Mouse (Mus musculus) kidney, embryonic 14.5 days (tissue): ENCODE data around the gene Atl3. TPM values are rescaled to one million over a fixed set of nuclear protein-coding genes. Genes with fewer than 3 reads are reported as not detected.
A peak's percentile ranks its signal among the peaks of the same experiment; 100 is the strongest.

Source experiments
- ATAC-seq: fragments of 200-750 bp; cut with Nextera tagmentation; 2 replicates; pipeline ENCODE4 v1.8.0; 2017; ENCODE audit warnings: moderate number of reproducible peaks, mild to moderate bottlenecking, moderate TSS enrichment, moderate library complexity; ENCODE audit not compliant: low FRiP score, low TSS enrichment
- H3K27ac ChIP-seq: fragments of 300-500 bp; sonication (generic); 2 replicates; pipeline ENCODE4 v1.5.1; 2014; ENCODE audit warnings: low read depth, mild to moderate bottlenecking, low read length, moderate library complexity, mixed read lengths
- H3K27me3 ChIP-seq: fragments of 300-500 bp; sonication (generic); 2 replicates; pipeline ENCODE4 v1.6.1; 2014; ENCODE audit warnings: mild to moderate bottlenecking, low read length; ENCODE audit not compliant: control insufficient read depth, insufficient read depth
- H3K36me3 ChIP-seq: fragments of 300-500 bp; sonication (generic); 2 replicates; pipeline ENCODE4 v1.6.1; 2014; ENCODE audit warnings: low read length, mixed read lengths; ENCODE audit not compliant: control insufficient read depth, insufficient read depth
- H3K4me1 ChIP-seq: fragments of 300-500 bp; sonication (generic); 2 replicates; pipeline ENCODE4 v1.6.1; 2014; ENCODE audit warnings: low read length, mixed read lengths; ENCODE audit not compliant: control insufficient read depth, insufficient read depth
- H3K4me2 ChIP-seq: fragments of 300-500 bp; sonication (generic); replicated peaks from 2 replicates; pipeline ENCODE4 v1.6.1; 2014; ENCODE audit warnings: low read depth, mild to moderate bottlenecking, low read length
- H3K4me3 ChIP-seq: fragments of 300-500 bp; sonication (generic); 2 replicates; pipeline ENCODE4 v1.5.1; 2014; ENCODE audit warnings: mild to moderate bottlenecking, low read length
- H3K9ac ChIP-seq: fragments of 300-500 bp; sonication (generic); 2 replicates; pipeline ENCODE4 v1.6.1; 2014; ENCODE audit warnings: low read depth, mild to moderate bottlenecking, low read length, moderate library complexity
- H3K9me3 ChIP-seq: fragments of 300-500 bp; sonication (generic); 2 replicates; pipeline ENCODE4 v1.6.1; 2016; ENCODE audit warnings: low read length; ENCODE audit not compliant: control insufficient read depth
- whole genome bisulfite sequencing: fragments of 180-500 bp; shearing (Covaris S2); extraction: QIAGEN DNeasy Blood & Tissue Kit; methylation state at CpG from one replicate; pipeline ENCODE4 v1.1.7; 2014; 5-methylcytosine and 5-hydroxymethylcytosine counted together
- polyA plus RNA-seq: library from polyadenylated mRNA; unstranded; fragments of >200 nt; fragmentation: Nextera tagmentation; extraction: Ambion mirVana; gene quantifications from 2 replicates; pipeline ENCODE4 v1.2.1, GENCODE M21; 2014

Atl3 gene
- polyA plus RNA-seq, 1 experiment from 2014 or later: 17.7 TPM

DNA sequence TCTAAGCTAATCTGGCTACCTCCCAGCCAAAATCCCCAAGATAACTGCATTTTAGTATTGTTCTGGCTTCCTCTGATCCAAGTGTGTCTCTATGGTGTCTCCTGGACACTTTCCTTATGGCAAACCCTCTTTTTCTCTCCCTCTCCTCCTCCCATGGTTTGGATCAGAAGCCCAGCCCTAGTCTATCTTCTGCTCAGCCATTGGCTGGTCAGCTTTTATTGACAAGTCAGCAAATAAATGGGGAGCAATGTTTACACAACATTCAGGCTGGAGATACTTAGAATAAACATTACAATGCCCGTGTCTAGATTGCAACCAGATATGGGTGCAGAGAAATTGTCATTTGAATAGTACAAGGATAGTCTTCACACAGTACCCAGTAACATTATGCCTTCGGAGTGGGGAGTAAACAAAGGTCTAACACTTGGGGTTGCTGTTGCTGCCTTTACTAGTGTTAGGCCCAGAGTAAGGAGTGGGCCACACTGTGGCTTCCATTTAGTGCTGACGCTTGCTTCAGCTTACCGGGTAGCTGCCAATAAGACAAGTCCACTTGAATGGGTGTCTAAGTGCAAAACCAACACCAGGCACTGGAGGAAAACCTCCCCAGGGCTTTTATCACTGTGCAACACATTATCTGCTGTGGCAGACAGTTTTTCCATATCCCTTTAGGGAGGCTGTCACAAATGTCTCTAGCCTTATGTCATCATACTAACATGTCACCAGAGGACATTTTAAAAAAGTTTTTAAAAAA lies 57.9 kb downstream of the Atl3 start:
- H3K36me3 ChIP-seq: no peaks in the 10 kb centered on the region
- WGBS: 68% methylated on average over 4 of the region's 4 CpGs
- H3K9ac ChIP-seq: no peak overlapping the region
- no peak overlapping the region for H3K4me2 ChIP-seq
- no peaks in the 10 kb centered on the region for H3K27me3 ChIP-seq
- H3K4me3 ChIP-seq: no peak overlapping the region
- no peaks in the 10 kb centered on the region for H3K9me3 ChIP-seq
- H3K27ac ChIP-seq: no peak overlapping the region
- no peaks in the 10 kb centered on the region for H3K4me1 ChIP-seq
- no peak for ATAC-seq

DNA sequence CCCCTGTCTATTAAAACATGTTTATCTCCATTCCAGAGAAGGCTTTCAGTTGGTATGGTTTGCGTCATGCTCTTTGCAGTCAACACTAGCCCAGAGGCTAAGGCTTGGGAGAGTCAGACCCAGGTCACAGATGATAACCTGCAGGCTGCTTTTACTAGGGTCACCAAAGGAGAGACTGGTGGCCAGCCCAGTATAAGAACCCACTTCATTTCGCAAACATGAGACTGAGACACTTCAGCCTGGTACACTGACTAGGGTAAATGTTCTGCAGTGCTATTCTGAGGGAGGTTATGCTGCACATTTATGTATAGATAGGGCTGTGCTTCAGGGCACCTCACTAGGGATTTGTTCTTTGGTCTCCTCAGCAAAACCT lies 58.4 kb downstream of the Atl3 start:
- whole genome bisulfite sequencing: 83% methylated on average over 2 of the region's 2 CpGs
- Histone ChIP-seq H3K4me1 (no peaks in the 10 kb centered on the region), H3K9me3 (no peaks in the 10 kb centered on the region), H3K4me2 (no peak overlapping the region), H3K36me3 (no peaks in the 10 kb centered on the region), H3K9ac (no peak overlapping the region), H3K27ac (no peak overlapping the region), H3K4me3 (no peak overlapping the region), H3K27me3 (no peaks in the 10 kb centered on the region)
- ATAC-seq: no peak

- no peak overlapping the region for H3K4me2 ChIP-seq
- no peaks in the 10 kb centered on the region for H3K27me3 ChIP-seq
- H3K9me3 ChIP-seq: no peaks in the 10 kb centered on the region
- H3K36me3 ChIP-seq: no peaks in the 10 kb centered on the region
- ATAC-seq: no peak
- no peak overlapping the region for H3K4me3 ChIP-seq
- no peak overlapping the region for H3K27ac ChIP-seq
- H3K4me1 ChIP-seq: peaks cover 3% of the 10 kb centered on the region; the same call in 1 of the 2 replicates
- no peak overlapping the region for H3K9ac ChIP-seq
Observed at GRCm38 (mm10) chr19:7553441-7553840, 59.6 kb downstream of the Atl3 start.

- ATAC-seq: no peak
- Histone ChIP-seq H3K27me3 (no peaks in the 10 kb centered on the region), H3K4me3 (no peak overlapping the region), H3K27ac (no peak overlapping the region), H3K4me1 (peaks cover 3% of the 10 kb centered on the region; the same call in 1 of the 2 replicates), H3K9me3 (no peaks in the 10 kb centered on the region), H3K36me3 (no peaks in the 10 kb centered on the region), H3K9ac (no peak overlapping the region), H3K4me2 (no peak overlapping the region)
- 78% methylated on average over 4 of the region's 4 CpGs for WGBS
Observed at GRCm38 (mm10) chr19:7554881-7555280, 61.0 kb downstream of the Atl3 start.

GRCm38 (mm10) chr19:7556641-7557040 lies 62.8 kb downstream of the Atl3 start:
- Histone ChIP-seq H3K9me3 (no peaks in the 10 kb centered on the region), H3K27ac (no peak overlapping the region), H3K4me1 (peaks cover 3% of the 10 kb centered on the region; the same call in 1 of the 2 replicates), H3K4me3 (no peak overlapping the region), H3K9ac (no peak overlapping the region), H3K4me2 (no peak overlapping the region), H3K27me3 (no peaks in the 10 kb centered on the region), H3K36me3 (no peaks in the 10 kb centered on the region)
- 96% methylated on average over 1 of the region's 1 CpGs for WGBS
- no peak for ATAC-seq

GRCm38 (mm10) chr19:7557328-7557822 lies 63.5 kb downstream of the Atl3 start, which contains the start of gene Pla2g16:
Pla2g16 (plus strand) TSS chr19:7557459.
- peak; percentile 84 for ATAC-seq

DNA sequence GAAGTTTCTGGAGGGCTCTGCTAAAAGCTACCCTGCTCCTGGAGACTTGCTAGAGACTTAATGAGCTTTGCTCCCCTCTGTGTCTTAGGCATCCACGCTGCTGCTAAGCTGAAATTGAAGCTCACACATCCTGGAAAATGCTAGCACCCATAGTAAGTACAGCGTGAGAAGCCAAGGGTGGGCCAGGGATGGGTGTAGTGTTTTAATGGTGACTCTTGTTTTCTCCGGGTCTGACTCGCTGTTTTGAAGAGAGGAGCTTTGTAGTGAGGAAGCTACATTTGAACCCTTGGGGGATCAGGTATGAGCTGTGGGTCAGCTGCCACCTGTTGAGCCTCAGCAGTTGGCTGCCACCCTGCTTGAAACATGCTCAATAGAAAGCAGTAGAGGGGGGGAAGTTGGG lies 64.0 kb downstream of the Atl3 start:
- WGBS: 9% methylated on average over 4 of the region's 4 CpGs

More at GRCm38 (mm10) chr19:7557328-7557822, 63.5 kb downstream of the Atl3 start, which contains the start of gene Pla2g16:
- H3K36me3 ChIP-seq: no peaks in the 10 kb centered on the region
- peaks cover 3% of the 10 kb centered on the region; the same call in 1 of the 2 replicates for H3K4me1 ChIP-seq
- H3K9ac ChIP-seq: peak within 1 kb of the TSS; percentile 52
- H3K27ac ChIP-seq: no peak within 1 kb of the TSS
- no peaks in the 10 kb centered on the region for H3K27me3 ChIP-seq
- H3K4me3 ChIP-seq: peak within 1 kb of the TSS; percentile 51
- H3K4me2 ChIP-seq: peak within 1 kb of the TSS; percentile 78
- H3K9me3 ChIP-seq: no peaks in the 10 kb centered on the region
- under 1% methylated on average over 27 of the region's 27 CpGs for WGBS

GRCm38 (mm10) chr19:7558675-7559074 lies 64.8 kb downstream of the Atl3 start:
- ATAC-seq: no peak
- no peaks in the 10 kb centered on the region for H3K36me3 ChIP-seq
- 75% methylated on average over 4 of the region's 4 CpGs for WGBS
- no peak overlapping the region for H3K4me2 ChIP-seq
- H3K9ac ChIP-seq: no peak overlapping the region
- peaks cover 3% of the 10 kb centered on the region; the same call in 1 of the 2 replicates for H3K4me1 ChIP-seq
- H3K9me3 ChIP-seq: no peaks in the 10 kb centered on the region
- H3K27me3 ChIP-seq: no peaks in the 10 kb centered on the region
- no peak overlapping the region for H3K27ac ChIP-seq
- no peak overlapping the region for H3K4me3 ChIP-seq

More for the DNA sequence above, 64.0 kb downstream of the Atl3 start:
- H3K4me3 ChIP-seq: peak overlapping the region; percentile 51
- H3K4me1 ChIP-seq: peaks cover 3% of the 10 kb centered on the region; the same call in 1 of the 2 replicates
- no peak overlapping the region for H3K27ac ChIP-seq
- H3K9me3 ChIP-seq: no peaks in the 10 kb centered on the region
- ATAC-seq: peak; percentile 7; the same call in 1 of the 2 replicates
- no peaks in the 10 kb centered on the region for H3K27me3 ChIP-seq
- peak overlapping the region; percentile 52 for H3K9ac ChIP-seq
- peak overlapping the region; percentile 78 for H3K4me2 ChIP-seq
- H3K36me3 ChIP-seq: no peaks in the 10 kb centered on the region

GRCm38 (mm10) chr19:7559986-7560385 lies 66.1 kb downstream of the Atl3 start:
- Histone ChIP-seq H3K36me3 (no peaks in the 10 kb centered on the region), H3K27me3 (no peaks in the 10 kb centered on the region), H3K4me2 (no peak overlapping the region), H3K4me1 (peaks cover 3% of the 10 kb centered on the region; the same call in 1 of the 2 replicates), H3K9me3 (no peaks in the 10 kb centered on the region), H3K4me3 (no peak overlapping the region), H3K9ac (no peak overlapping the region), H3K27ac (no peak overlapping the region)
- 56% methylated on average over 4 of the region's 4 CpGs for WGBS
- no peak for ATAC-seq
